Mouse (Mus musculus) hindbrain, embryonic 16.5 days (tissue): ENCODE measurements around the gene Aoc3. TPM values are rescaled to one million over a fixed set of nuclear protein-coding genes. Genes with fewer than 3 reads are reported as not detected.
"Not testable (repeated sequence)": the region's sequence is repeated elsewhere in the genome, so short reads cannot be mapped to it uniquely, and the experiment has no call there.

Experiments
- ATAC-seq: fragments of 200-750 bp; cut with Nextera tagmentation; 2 replicates; pipeline ENCODE4 v1.8.0; 2017; ENCODE audit warnings: moderate TSS enrichment, moderate library complexity
- H3K27ac ChIP-seq: fragments of 300-500 bp; sonication (generic); 2 replicates; pipeline ENCODE4 v1.5.1; 2014; ENCODE audit warnings: low read depth, mild to moderate bottlenecking, control low read depth, low read length, moderate library complexity
- H3K27me3 ChIP-seq: fragments of 300-500 bp; sonication (generic); replicated peaks from 2 replicates; pipeline ENCODE4 v1.6.1; 2014; ENCODE audit warnings: low read length; ENCODE audit not compliant: control insufficient read depth, insufficient read depth
- H3K36me3 ChIP-seq: fragments of 300-500 bp; sonication (generic); 2 replicates; pipeline ENCODE4 v1.6.1; 2014; ENCODE audit warnings: mild to moderate bottlenecking, low read length, moderate library complexity, mixed read lengths; ENCODE audit not compliant: control insufficient read depth, insufficient read depth
- H3K4me1 ChIP-seq: fragments of 300-500 bp; sonication (generic); 2 replicates; pipeline ENCODE4 v1.6.1; 2014; ENCODE audit warnings: low read depth, low read length; ENCODE audit not compliant: control insufficient read depth, insufficient read depth
- H3K4me2 ChIP-seq: fragments of 300-500 bp; sonication (generic); 2 replicates; pipeline ENCODE4 v1.6.1; 2014; ENCODE audit warnings: mild to moderate bottlenecking, low read length, control low read depth, moderate library complexity
- H3K4me3 ChIP-seq: fragments of 300-500 bp; sonication (generic); 2 replicates; pipeline ENCODE4 v1.5.1; 2014; ENCODE audit warnings: mild to moderate bottlenecking, low read length, control low read depth, moderate library complexity
- H3K9ac ChIP-seq: fragments of 300-500 bp; sonication (generic); 2 replicates; pipeline ENCODE4 v1.6.1; 2014; ENCODE audit warnings: low read depth, mild to moderate bottlenecking, control low read depth, low read length, moderate library complexity
- H3K9me3 ChIP-seq: fragments of 300-500 bp; sonication (generic); 2 replicates; pipeline ENCODE4 v1.6.1; 2014; ENCODE audit warnings: mild to moderate bottlenecking, low read length, moderate library complexity; ENCODE audit not compliant: control insufficient read depth
- WGBS: fragments of 180-500 bp; shearing (Covaris S2); extraction: QIAGEN DNeasy Blood & Tissue Kit; methylation state at CpG from one replicate; pipeline ENCODE4 v1.1.7; 2014; 5-methylcytosine and 5-hydroxymethylcytosine counted together
- microRNA-seq: library from miRNA; unstranded; fragments of <30 nt; microRNA quantifications from one replicate; pipeline ENCODE4, GENCODE M21; 2017
- polyA plus RNA-seq: library from polyadenylated mRNA; unstranded; fragments of >200 nt; fragmentation: Nextera tagmentation; extraction: Ambion mirVana; gene quantifications from 2 replicates; pipeline ENCODE4 v1.2.1, GENCODE M21; 2015

Gene Aoc3
- polyA plus RNA-seq, 1 experiment from 2014 or later = 0.15 TPM

DNA sequence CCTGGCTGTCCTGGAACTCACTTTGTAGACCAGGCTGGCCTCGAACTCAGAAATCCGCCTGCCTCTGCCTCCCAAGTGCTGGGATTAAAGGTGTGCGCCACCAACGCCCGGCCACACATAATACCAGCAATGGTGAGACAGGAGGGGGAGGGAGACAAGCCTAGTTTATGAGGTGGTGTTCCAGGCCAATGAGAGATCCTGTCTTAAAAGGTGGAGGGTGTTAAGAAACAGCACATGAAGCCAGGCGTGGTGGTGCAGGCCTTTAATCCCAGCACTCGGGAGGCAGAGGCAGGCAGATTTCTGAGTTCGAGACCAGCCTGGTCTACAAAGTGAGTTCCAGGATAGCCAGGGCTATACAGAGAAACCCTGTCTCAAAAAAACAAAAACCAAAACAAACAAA is 47.8 kb downstream of the Aoc3 start:
- WGBS = 98% methylated on average over 8 of the region's 8 CpGs
- not testable (repeated sequence) for H3K4me1 ChIP-seq, H3K9me3 ChIP-seq, H3K27ac ChIP-seq, H3K4me3 ChIP-seq, ATAC-seq, H3K4me2 ChIP-seq, H3K9ac ChIP-seq, H3K27me3 ChIP-seq, H3K36me3 ChIP-seq

DNA sequence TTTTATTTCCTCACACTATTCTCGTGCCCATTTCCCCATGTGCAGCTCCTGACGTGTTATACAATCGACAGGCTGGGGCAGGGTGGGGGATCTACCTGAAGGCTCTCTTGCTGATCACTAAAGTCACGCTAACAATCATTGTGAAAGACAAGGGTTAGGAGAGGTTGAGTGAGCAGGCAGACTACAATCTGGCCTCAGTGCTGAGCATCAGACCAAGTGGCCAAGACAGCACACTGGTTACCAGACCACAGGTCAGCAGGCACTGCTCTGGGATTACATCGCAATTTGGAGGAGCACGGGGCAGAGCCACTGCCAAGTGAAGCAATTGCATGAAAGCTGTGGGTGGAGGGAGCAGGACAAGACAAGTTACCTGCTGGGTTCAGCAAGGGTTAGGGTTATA is 48.5 kb downstream of the Aoc3 start:
- 87% methylated on average over 6 of the region's 6 CpGs for WGBS
- no peak overlapping the region for H3K9ac ChIP-seq
- no peaks in the 10 kb centered on the region for H3K36me3 ChIP-seq
- no peak overlapping the region for H3K4me2 ChIP-seq
- H3K27me3 ChIP-seq = no peaks in the 10 kb centered on the region
- H3K4me1 ChIP-seq = no peaks in the 10 kb centered on the region
- H3K27ac ChIP-seq = no peak overlapping the region
- H3K9me3 ChIP-seq = no peaks in the 10 kb centered on the region
- ATAC-seq = no peak
- no peak overlapping the region for H3K4me3 ChIP-seq

DNA sequence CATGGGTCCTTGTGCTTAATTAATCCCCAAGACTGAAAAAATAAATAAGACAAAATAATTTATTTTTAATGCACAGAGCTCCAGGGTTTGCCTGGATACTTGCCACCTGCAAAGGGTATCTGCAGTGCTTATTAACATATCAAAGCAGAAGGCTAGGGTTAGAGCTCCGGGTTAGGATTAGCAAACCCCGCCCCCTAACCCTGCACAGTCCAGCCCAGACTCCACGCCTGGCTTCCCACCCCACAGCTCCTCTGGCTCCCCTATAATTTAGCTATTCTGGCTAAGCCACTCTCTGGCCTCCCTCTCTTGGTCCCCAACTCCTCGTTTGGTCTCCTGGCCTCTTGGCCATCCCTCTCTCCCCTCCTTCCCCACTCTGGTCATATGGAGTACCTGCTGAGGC is 51.4 kb downstream of the Aoc3 start:
- Histone ChIP-seq H3K9me3 (no peaks in the 10 kb centered on the region), H3K27me3 (no peaks in the 10 kb centered on the region), H3K27ac (no peak overlapping the region), H3K4me2 (no peak overlapping the region), H3K36me3 (no peaks in the 10 kb centered on the region), H3K4me3 (no peak overlapping the region), H3K9ac (no peak overlapping the region), H3K4me1 (no peaks in the 10 kb centered on the region)
- WGBS = 15% methylated on average over 4 of the region's 4 CpGs
- no peak for ATAC-seq

Small RNAs within 50 kb of the gene (microRNA-seq; reads per million reads assigned to microRNA genes)
- gene Gm25593 = not detected

Other genes with a start within 250 kb of the Aoc3 start
- gene Coasy, start 248.0 kb upstream of the Aoc3 start, polyA plus RNA-seq = 42.5 and 45.9 TPM in 2 replicates
- 91.5 and 101 TPM in 2 replicates for gene Mlx, start 243.3 kb upstream of the Aoc3 start, polyA plus RNA-seq
- 17.9 and 19.0 TPM in 2 replicates for gene Psmc3ip, start 235.2 kb upstream of the Aoc3 start, polyA plus RNA-seq
- 22.8 and 24.3 TPM in 2 replicates for gene Retreg3, start 210.7 kb upstream of the Aoc3 start, polyA plus RNA-seq
- 79.6 and 80.2 TPM in 2 replicates for gene Tubg1, start 210.7 kb upstream of the Aoc3 start, polyA plus RNA-seq
- gene Tubg2, start 174.7 kb upstream of the Aoc3 start, polyA plus RNA-seq = 56.9 and 60.3 TPM in 2 replicates
- gene Cntnap1, start 160.1 kb upstream of the Aoc3 start, polyA plus RNA-seq = 8.7 and 11.2 TPM in 2 replicates
- 9.3 and 9.5 TPM in 2 replicates for gene Plekhh3, start 159.3 kb upstream of the Aoc3 start, polyA plus RNA-seq
- gene Ccr10, start 155.2 kb upstream of the Aoc3 start, polyA plus RNA-seq = 0.32 and 0.60 TPM in 2 replicates
- gene Ezh1, start 104.1 kb upstream of the Aoc3 start, polyA plus RNA-seq = 30.0 and 32.4 TPM in 2 replicates
- gene Ramp2, start 84.6 kb upstream of the Aoc3 start, polyA plus RNA-seq = 100 and 108 TPM in 2 replicates
- gene Vps25, start 76.9 kb upstream of the Aoc3 start, polyA plus RNA-seq = 128 and 131 TPM in 2 replicates
- 7.2 and 7.3 TPM in 2 replicates for gene Wnk4, start 70.0 kb upstream of the Aoc3 start, polyA plus RNA-seq
- 0.83 and 1.0 TPM in 2 replicates for gene Cntd1, start 51.6 kb upstream of the Aoc3 start, polyA plus RNA-seq
- gene Coa3, start 51.5 kb upstream of the Aoc3 start, polyA plus RNA-seq = 226 and 232 TPM in 2 replicates
- 175 and 182 TPM in 2 replicates for gene Becn1, start 28.3 kb upstream of the Aoc3 start, polyA plus RNA-seq
- 106 and 117 TPM in 2 replicates for gene Psme3, start 14.4 kb upstream of the Aoc3 start, polyA plus RNA-seq
- gene Aoc2, start 5.5 kb upstream of the Aoc3 start, polyA plus RNA-seq = 0.93 and 2.1 TPM in 2 replicates
- not detected in 2 replicates for gene G6pc, start 37.0 kb downstream of the Aoc3 start, polyA plus RNA-seq
- 93.5 and 98.6 TPM in 2 replicates for gene Aarsd1, start 87.0 kb downstream of the Aoc3 start, polyA plus RNA-seq
- gene Gm27029, start 94.2 kb downstream of the Aoc3 start, polyA plus RNA-seq = 8.1 and 9.5 TPM in 2 replicates
- 30.7 and 33.6 TPM in 2 replicates for gene Rundc1, start 94.5 kb downstream of the Aoc3 start, polyA plus RNA-seq
- gene Ptges3l, start 94.7 kb downstream of the Aoc3 start, polyA plus RNA-seq = 3.1 and 3.9 TPM in 2 replicates
- gene Rpl27, start 111.7 kb downstream of the Aoc3 start, polyA plus RNA-seq = 204 and 207 TPM in 2 replicates
- 3.9 and 4.8 TPM in 2 replicates for gene Ifi35, start 117.8 kb downstream of the Aoc3 start, polyA plus RNA-seq
- 83.2 and 90.6 TPM in 2 replicates for gene Rnd2, start 134.4 kb downstream of the Aoc3 start, polyA plus RNA-seq
- gene Vat1, start 135.6 kb downstream of the Aoc3 start, polyA plus RNA-seq = 125 and 134 TPM in 2 replicates
- gene Brca1, start 221.3 kb downstream of the Aoc3 start, polyA plus RNA-seq = 2.0 and 3.0 TPM in 2 replicates
- gene Nbr1, start 221.5 kb downstream of the Aoc3 start, polyA plus RNA-seq = 80.5 and 93.2 TPM in 2 replicates